Mouse (Mus musculus): Measurements from ENCODE around the gene Edc4.
"Not testable (repeated sequence)": the region's sequence is repeated elsewhere in the genome, so short reads cannot be mapped to it uniquely, and the experiment has no call there.

The Edc4 gene

GRCm38 (mm10) chr8:105880754-105881520 is at the start of gene Edc4:
Gene Edc4, plus strand, starts transcription at chr8:105880881.
- DNase-seq (ENCODE audit: low read depth): peak; percentile 89

DNA sequence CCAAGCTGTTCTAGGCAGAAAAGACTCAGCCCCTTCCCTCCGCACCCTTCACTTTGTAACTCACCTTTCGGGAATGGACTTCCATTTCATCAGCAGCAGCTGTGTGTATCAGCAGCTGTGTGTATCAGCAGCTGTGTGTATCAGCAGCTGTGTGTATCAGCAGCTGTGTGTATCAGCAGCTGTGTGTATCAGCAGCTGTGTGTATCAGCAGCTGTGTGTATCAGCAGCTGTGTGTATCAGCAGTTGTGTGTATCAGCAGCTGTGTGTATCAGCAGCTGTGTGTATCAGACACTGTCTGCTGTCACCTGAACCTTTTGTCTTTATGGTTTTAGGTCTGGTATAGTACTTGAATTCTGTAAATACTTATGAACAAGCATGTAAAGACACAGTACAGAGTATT is 46.9 kb upstream of the Edc4 start:
- not testable (repeated sequence) for DNase-seq (ENCODE audit: low read depth)

DNA sequence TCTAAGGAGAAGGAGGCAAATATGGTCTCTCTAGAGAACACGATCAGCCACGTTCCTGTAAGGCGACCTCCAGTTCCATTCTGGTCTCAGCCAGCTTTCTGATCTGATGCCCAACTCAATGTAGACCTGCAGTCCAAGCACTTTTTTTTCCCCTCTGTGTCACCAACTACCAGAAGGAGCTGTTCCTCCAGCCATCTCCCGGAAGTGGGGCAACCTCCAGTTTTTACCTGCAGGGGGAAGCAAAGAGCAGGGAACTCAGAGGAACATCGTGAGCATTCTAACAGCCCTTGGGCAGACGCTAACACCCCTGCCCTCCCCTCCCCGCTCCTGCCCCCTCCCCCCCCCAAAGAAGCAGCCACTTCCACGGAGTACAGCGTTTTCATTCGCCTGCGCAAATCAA is 45.4 kb upstream of the Edc4 start:
- DNase-seq (ENCODE audit: low read depth): peak; percentile 90

- DNase-seq (ENCODE audit: low read depth): no peak
These were observed 43.7 kb upstream of the Edc4 start for GRCm38 (mm10) chr8:105836991-105837390.

GRCm38 (mm10) chr8:105839209-105839608 is 41.5 kb upstream of the Edc4 start:
- DNase-seq (ENCODE audit: low read depth): no peak

- peak; percentile 90 for DNase-seq (ENCODE audit: low read depth)
These were observed 34.0 kb upstream of the Edc4 start for GRCm38 (mm10) chr8:105846678-105847077.

- no peak for DNase-seq (ENCODE audit: low read depth)
These were observed 30.7 kb upstream of the Edc4 start for GRCm38 (mm10) chr8:105850014-105850413.

DNA sequence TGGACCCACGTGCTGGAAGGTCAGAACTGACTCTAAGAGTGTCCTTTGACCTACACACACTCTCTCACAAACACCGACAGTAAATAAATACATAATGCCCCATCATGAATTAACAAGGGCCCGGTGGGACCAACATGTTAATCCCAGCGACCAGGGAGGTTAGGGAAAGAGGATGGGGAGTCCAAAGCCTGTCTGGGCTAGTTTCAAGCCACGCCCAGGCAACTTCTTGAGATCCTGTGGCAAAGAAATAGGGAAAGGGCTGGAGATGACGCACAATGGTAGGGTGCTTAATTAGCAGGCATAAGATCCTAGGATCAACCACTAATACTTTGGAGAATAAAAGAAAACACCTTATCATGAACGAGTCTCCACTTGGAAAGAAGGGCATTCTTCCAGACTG is 30.1 kb upstream of the Edc4 start:
- no peak for DNase-seq (ENCODE audit: low read depth)

GRCm38 (mm10) chr8:105851651-105852143 is 29.0 kb upstream of the Edc4 start:
- peak; percentile 95 for DNase-seq (ENCODE audit: low read depth)

- no peak for DNase-seq (ENCODE audit: low read depth)
These were observed 28.4 kb upstream of the Edc4 start for GRCm38 (mm10) chr8:105852146-105852729.

DNA sequence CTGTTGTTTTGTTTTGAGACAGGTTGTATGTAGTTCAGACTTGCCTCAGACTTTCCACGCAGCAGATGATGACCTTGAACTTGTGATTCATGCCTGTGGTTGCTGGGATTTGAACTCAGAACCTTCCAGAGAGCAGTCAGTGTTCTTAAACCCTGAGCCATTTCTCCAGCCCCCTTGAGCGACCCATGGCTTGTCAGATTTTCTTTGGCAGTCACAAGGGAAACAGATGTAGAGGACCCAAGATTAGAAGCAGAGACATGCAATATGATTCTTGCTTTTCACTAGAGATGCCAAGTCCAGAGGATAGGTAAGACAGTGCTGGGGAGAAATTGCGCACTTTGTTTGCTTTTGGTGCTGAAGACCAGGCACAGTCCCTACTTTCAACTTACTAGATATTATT is 27.5 kb upstream of the Edc4 start, which contains the start of gene Cenpt:
Gene Cenpt, minus strand, starts transcription at position 101 of the 400 bp plus-strand sequence.
- DNase-seq (ENCODE audit: low read depth): no peak

GRCm38 (mm10) chr8:105854303-105854702 is 26.4 kb upstream of the Edc4 start:
- no peak for DNase-seq (ENCODE audit: low read depth)

- DNase-seq (ENCODE audit: low read depth): peak; percentile 95
These were observed 25.9 kb upstream of the Edc4 start, which contains the start of gene Thap11 for GRCm38 (mm10) chr8:105854715-105855216. Gene Thap11, plus strand, starts transcription at chr8:105855132.

GRCm38 (mm10) chr8:105855248-105856167 is 25.2 kb upstream of the Edc4 start:
- DNase-seq (ENCODE audit: low read depth): peak; percentile 60

DNA sequence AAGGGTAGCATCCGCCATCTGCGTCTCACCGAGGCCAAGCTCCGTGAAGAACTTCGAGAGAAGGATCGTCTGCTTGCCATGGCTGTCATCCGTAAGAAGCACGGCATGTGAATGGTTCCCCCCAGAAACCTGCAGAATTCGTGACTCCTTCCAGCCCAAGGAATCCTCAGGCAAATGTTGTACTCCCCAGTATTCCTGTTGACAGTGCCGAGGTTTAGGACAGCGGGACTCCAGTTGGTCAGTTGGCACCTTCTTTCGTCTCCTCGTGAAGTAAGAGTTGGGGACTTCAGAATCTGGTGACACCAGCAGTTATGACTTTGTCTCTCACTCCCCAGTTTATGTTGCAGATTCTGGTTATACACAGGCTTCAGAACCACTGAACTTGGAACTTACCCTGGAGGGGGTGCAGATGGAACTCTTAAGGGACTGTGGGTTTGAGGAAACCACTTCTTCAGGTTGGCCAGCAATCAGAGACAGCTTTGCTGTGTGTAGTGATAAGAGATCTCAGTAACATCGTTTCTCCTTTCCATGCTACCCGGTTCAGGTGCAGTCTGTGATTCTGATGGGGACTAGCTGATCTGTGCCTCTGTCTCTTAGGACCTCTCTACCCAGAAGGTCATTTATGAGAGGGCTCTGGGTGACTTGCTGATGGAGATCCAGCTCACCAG is 24.4 kb upstream of the Edc4 start:
- no peak for DNase-seq (ENCODE audit: low read depth)

DNA sequence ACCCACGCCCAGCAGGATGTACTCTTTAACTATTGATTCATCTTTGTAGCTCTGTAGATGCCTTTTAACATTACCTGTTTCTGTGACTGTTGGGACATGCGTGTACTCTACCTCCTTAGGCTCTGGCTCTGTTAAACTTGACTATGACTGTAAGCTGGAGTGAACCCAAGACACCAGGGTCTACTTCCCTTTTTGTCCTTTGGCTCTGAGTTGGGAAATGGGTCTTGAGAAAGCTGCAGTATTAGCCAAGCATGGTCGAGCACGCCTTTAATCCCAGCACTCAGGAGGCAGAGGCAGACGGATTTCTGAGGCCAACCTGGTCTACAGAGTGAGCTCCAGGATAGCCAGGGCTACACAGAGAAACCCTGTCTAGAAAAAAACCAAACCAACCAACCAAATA is 22.2 kb upstream of the Edc4 start:
- DNase-seq (ENCODE audit: low read depth): peak; percentile 76

DNA sequence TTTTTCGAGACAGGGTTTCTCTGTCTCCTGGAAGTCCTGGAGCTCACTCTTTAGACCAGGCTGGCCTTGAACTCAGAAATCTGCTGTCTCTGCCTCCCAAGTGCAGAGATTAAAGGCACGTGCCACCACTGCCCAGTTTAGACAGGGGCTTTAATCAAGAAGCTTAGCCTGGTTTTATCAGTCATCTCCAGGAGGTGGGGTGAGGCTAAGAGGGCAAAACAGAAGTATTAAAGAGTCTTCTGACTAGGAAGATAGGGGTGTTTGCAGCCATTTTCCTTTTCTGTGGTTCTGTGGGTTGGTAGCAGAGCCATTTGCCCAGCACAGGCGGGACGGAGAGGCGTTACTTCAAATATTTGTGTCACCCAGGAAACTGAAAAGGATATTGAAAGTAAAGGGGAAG is 21.4 kb upstream of the Edc4 start:
- peak; percentile 81 for DNase-seq (ENCODE audit: low read depth)

GRCm38 (mm10) chr8:105860143-105860981 is 20.3 kb upstream of the Edc4 start, which contains the start of gene Nutf2:
Gene Nutf2, plus strand, starts transcription at chr8:105860580.
- DNase-seq (ENCODE audit: low read depth): peak; percentile 99

- peak; percentile 82 for DNase-seq (ENCODE audit: low read depth)
These were observed 18.7 kb upstream of the Edc4 start for GRCm38 (mm10) chr8:105861951-105862350.

DNA sequence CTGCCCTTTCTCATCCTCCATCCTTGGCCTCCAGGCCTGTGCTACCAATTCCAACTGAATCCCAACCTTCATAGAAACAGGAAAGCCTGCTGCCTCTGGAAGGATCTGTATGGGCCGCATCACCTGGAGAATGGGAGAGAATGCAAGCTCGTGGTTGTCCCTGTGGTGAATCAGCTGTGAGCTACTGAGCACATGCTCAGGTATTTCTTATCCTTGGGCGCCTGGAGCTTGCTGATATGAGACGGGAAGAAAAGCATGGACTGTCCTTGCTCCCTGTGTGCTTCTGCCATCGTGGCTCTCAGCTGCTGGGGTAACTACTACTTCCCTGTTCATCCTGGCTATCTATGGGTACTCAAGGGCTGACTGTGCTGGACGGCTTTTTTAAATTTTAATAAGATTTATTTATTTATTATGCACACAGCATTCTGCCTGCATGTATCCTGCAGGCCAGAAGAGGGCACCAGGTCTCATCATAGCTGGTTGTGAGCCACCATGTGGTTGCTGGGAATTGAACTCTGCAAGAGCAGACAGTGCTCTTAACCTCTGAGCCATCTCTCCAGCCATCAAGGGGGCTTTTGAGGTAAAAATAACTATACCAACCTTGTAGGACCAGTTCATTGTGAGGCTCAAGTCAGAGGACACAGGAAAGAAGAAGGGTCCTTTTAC is 14.2 kb upstream of the Edc4 start:
- peak; percentile 55 for DNase-seq (ENCODE audit: low read depth)
